In the genomic region with DNA sequence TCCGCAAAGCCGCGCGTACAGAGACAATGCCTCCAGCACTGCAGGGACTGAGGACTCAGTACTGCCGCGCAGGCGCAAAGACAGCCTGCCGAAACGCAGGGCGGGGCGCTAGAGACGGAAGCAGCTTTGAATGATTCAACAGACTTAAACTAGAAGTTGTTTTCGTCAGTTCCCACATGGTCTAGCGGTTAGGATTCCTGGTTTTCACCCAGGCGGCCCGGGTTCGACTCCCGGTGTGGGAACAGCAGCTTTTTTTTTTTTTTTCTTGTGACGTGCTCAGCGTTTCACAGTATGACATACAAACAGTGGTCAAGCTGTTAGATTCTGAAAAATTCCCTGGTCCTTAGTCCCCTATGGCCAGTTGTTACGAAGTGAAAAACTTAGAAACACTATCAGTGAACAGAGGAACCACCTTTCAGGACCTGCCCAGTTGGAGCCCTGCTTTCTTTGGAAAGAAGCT, we compare ENCODE assay signal across 8 mouse cellular contexts.
DNase-seq lines count a peak whose midpoint lies in the region; ATAC-seq and TF ChIP-seq lines count a peak whose summit lies in the region.

No protein-coding gene starts in this region.

- peak; percentile 99 for ATAC-seq in forebrain, embryonic 15.5 days (replicated peaks)
- peak; percentile 95 for ATAC-seq in liver, embryonic 16.5 days (ENCODE audit: low read depth)
- ATAC-seq in neural tube, embryonic 12.5 days (ENCODE audit: low FRiP score, low read depth), result peak; percentile 98
- ATAC-seq in stomach, postnatal 0 days (ENCODE audit: low FRiP score, low TSS enrichment), result peak; percentile 96

- under 1% methylated on average over 21 of the region's 21 CpGs for WGBS in forebrain, embryonic 15.5 days
- WGBS in large intestine, adult 2 months, result 0% methylated on average over 21 of the region's 21 CpGs
- WGBS in liver, embryonic 16.5 days (ENCODE audit: insufficient replicate concordance), result 0% methylated on average over 21 of the region's 21 CpGs
- WGBS in neural tube, embryonic 12.5 days, result under 1% methylated on average over 21 of the region's 21 CpGs
- under 1% methylated on average over 21 of the region's 21 CpGs for WGBS in stomach, postnatal 0 days

- peak overlapping the region; percentile 68 to 77 for H3K4me3 ChIP-seq in ES-E14 (ENCODE audit: insufficient read depth in 1 of 2, low read depth in 1 of 2, low read length in 2 of 2, poor library complexity in 1 of 2, severe bottlenecking in 1 of 2)
- H3K4me3 ChIP-seq in forebrain, embryonic 15.5 days, result peak overlapping the region; percentile 61
- peak overlapping the region; percentile 69 for H3K4me3 ChIP-seq in liver, embryonic 16.5 days (ENCODE audit: low read depth, low read length)
- peak overlapping the region; percentile 38 for H3K4me3 ChIP-seq in neural tube, embryonic 12.5 days
- H3K4me3 ChIP-seq in stomach, postnatal 0 days (ENCODE audit: low read depth, low read length), result peak overlapping the region; percentile 50

- peak; percentile 40 for TF ChIP-seq CTCF in stomach, postnatal 0 days (IDR thresholded peaks at IDR 0.05; ENCODE audit: low read depth)

- in situ Hi-C loops in ES-E14 (cut with MboI; ENCODE audit: low sequenced_read_pairs in 2 of 2, unreplicated experiment in 2 of 2), result loop anchor here in 1 of 2 experiments (10.0 kb wide), 1 partner anchor 56 kb away; no protein-coding TSS in a partner anchor

- peak overlapping the region; percentile 52; the same call in 1 of the 2 replicates for H3K9ac ChIP-seq in ES-E14 (ENCODE audit: insufficient read depth, low read depth, low read length, poor library complexity, severe bottlenecking)
- peak overlapping the region; percentile 82 for H3K9ac ChIP-seq in forebrain, embryonic 15.5 days (replicated peaks)
- peak overlapping the region; percentile 34 for H3K9ac ChIP-seq in liver, embryonic 16.5 days (ENCODE audit: low read depth, low read length)
- H3K9ac ChIP-seq in neural tube, embryonic 12.5 days, result peak overlapping the region; percentile 42; the same call in 1 of the 2 replicates
- H3K9ac ChIP-seq in stomach, postnatal 0 days (ENCODE audit: low read length), result peak overlapping the region; percentile 51

- peak overlapping the region; percentile 60 for H3K4me2 ChIP-seq in forebrain, embryonic 15.5 days (replicated peaks)
- H3K4me2 ChIP-seq in liver, embryonic 16.5 days (ENCODE audit: low read depth, low read length), result peak overlapping the region; percentile 68
- H3K4me2 ChIP-seq in neural tube, embryonic 12.5 days (replicated peaks), result peak overlapping the region; percentile 61
- H3K4me2 ChIP-seq in stomach, postnatal 0 days (replicated peaks; ENCODE audit: low read depth), result peak overlapping the region; percentile 59

- peak; percentile 90 for DNase-seq in ES-E14 (ENCODE audit: low read depth, low spot score)
- peak; percentile 96 to 97 for DNase-seq in cerebellum, adult 18-20 months
- peak; percentile 91 to 94 for DNase-seq in heart, postnatal 14 days
- DNase-seq in large intestine, adult 2 months (ENCODE audit: low read depth, low spot score), result peak; percentile 86
- peak; percentile 92 for DNase-seq in stomach, postnatal 0 days (ENCODE audit: low spot score)

- no peaks in the 10 kb centered on the region for H3K9me3 ChIP-seq in ES-E14 (ENCODE audit: control insufficient read depth, insufficient read depth, low read depth, low read length)
- H3K9me3 ChIP-seq in forebrain, embryonic 15.5 days, result no peaks in the 10 kb centered on the region
- no peaks in the 10 kb centered on the region for H3K9me3 ChIP-seq in liver, embryonic 16.5 days (replicated peaks; ENCODE audit: control insufficient read depth, low read length)
- H3K9me3 ChIP-seq in neural tube, embryonic 12.5 days, result no peaks in the 10 kb centered on the region
- no peaks in the 10 kb centered on the region for H3K9me3 ChIP-seq in stomach, postnatal 0 days (ENCODE audit: control insufficient read depth, low read length)

- intact Hi-C loops in heart, postnatal 14 days (cut with DNase I), result no loop called here

- H3K4me1 ChIP-seq in ES-E14 (ENCODE audit: control insufficient read depth in 2 of 2, insufficient read depth in 2 of 2, low read length in 2 of 2, poor library complexity in 1 of 2), result 0 out of 4 replicates have a peak, but pooled peaks cover 0 to 3% of the 10 kb centered on the region in 2 experiments
- H3K4me1 ChIP-seq in forebrain, embryonic 15.5 days, result peaks cover 16% of the 10 kb centered on the region
- H3K4me1 ChIP-seq in liver, embryonic 16.5 days (ENCODE audit: control insufficient read depth, low read depth, low read length), result no peaks in the 10 kb centered on the region; the same call in 1 of the 2 replicates
- H3K4me1 ChIP-seq in neural tube, embryonic 12.5 days, result peaks cover 7% of the 10 kb centered on the region; the same call in 1 of the 2 replicates
- no peaks in the 10 kb centered on the region for H3K4me1 ChIP-seq in stomach, postnatal 0 days (replicated peaks; ENCODE audit: control insufficient read depth, insufficient read depth)

- no peaks in the 10 kb centered on the region for H3K36me3 ChIP-seq in ES-E14 (ENCODE audit: control insufficient read depth, insufficient read depth, low read length, poor library complexity, severe bottlenecking)
- H3K36me3 ChIP-seq in forebrain, embryonic 15.5 days, result no peaks in the 10 kb centered on the region
- no peaks in the 10 kb centered on the region for H3K36me3 ChIP-seq in liver, embryonic 16.5 days (ENCODE audit: control insufficient read depth, insufficient read depth)
- H3K36me3 ChIP-seq in neural tube, embryonic 12.5 days, result no peaks in the 10 kb centered on the region
- H3K36me3 ChIP-seq in stomach, postnatal 0 days (ENCODE audit: control insufficient read depth, insufficient read depth, low read length), result no peaks in the 10 kb centered on the region

- H3K27me3 ChIP-seq in forebrain, embryonic 15.5 days, result no peaks in the 10 kb centered on the region
- no peaks in the 10 kb centered on the region for H3K27me3 ChIP-seq in liver, embryonic 16.5 days (ENCODE audit: control insufficient read depth, insufficient read depth, low read depth, low read length)
- no peaks in the 10 kb centered on the region for H3K27me3 ChIP-seq in neural tube, embryonic 12.5 days (replicated peaks)
- H3K27me3 ChIP-seq in stomach, postnatal 0 days (ENCODE audit: control insufficient read depth, insufficient read depth, low read length), result no peaks in the 10 kb centered on the region

- no peak for TF ChIP-seq EP300 in stomach, postnatal 0 days (optimal IDR thresholded peaks at IDR 0.05)

- H3K27ac ChIP-seq in ES-E14 (ENCODE audit: insufficient read depth, low read depth, low read length, poor library complexity, severe bottlenecking), result no peak overlapping the region
- peak overlapping the region; percentile 99 for H3K27ac ChIP-seq in forebrain, embryonic 15.5 days (replicated peaks)
- H3K27ac ChIP-seq in liver, embryonic 16.5 days (ENCODE audit: low read length), result no peak overlapping the region; the same call in 1 of the 2 replicates
- H3K27ac ChIP-seq in neural tube, embryonic 12.5 days, result peak overlapping the region; percentile 57
- H3K27ac ChIP-seq in stomach, postnatal 0 days (replicated peaks), result peak overlapping the region; percentile 73

TF ChIP-seq in ES-E14, 5 proteins besides CTCF, POLR2A, EP300 and RAD21:
- TF ChIP-seq CHD2 (IDR thresholded peaks at IDR 0.05; ENCODE audit: low read depth, low read length) (no peak), ZC3H11A (IDR thresholded peaks at IDR 0.05; ENCODE audit: borderline replicate concordance, low read depth, low read length) (no peak), HCFC1 (IDR thresholded peaks at IDR 0.05; ENCODE audit: borderline replicate concordance, insufficient read depth, low read length) (no peak), MAFK (IDR thresholded peaks at IDR 0.05; ENCODE audit: insufficient read depth, low read depth, low read length) (peak; percentile 75), ZNF384 (IDR thresholded peaks at IDR 0.05; ENCODE audit: low read depth, low read length) (peak; percentile 70; the same call in 1 of the 2 replicates)

Comparison
In these comparisons a context has a peak if more than half of its experiments do, and no peak if none do; other contexts are left out.
1. H3K27ac ChIP-seq: peak in forebrain, embryonic 15.5 days (single experiment), neural tube, embryonic 12.5 days (single experiment) and stomach, postnatal 0 days (single experiment); none in ES-E14 (single experiment) and liver, embryonic 16.5 days (single experiment).
2. Peak in every context shown above with its lines, with median percentiles within 50 percentile points of each other: DNase-seq, H3K4me3 ChIP-seq, H3K9ac ChIP-seq, ATAC-seq and H3K4me2 ChIP-seq.